18 mouse cellular contexts compared by ENCODE assay signal in the genomic region with DNA sequence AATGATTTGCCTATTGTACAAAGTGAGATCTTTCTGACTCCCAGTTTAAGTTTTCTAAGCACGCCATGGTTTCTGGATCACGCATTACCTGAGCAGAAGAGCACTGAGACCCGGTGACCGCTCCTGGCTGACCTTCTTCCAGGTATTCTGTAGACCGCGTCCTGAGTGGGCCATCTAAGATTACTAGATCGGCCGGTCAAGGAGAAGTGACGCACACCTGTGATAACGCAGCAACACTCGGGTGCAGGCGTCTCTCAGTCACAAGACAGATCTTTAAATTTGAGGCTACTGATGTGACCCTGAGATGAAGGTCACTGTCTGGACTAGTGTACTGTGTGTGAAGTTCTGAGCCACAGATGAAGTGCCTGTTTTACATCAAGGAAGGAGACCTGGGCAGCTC. TPM values are rescaled to one million over a fixed set of nuclear protein-coding genes. Genes with fewer than 3 reads are reported as not detected.
DNase-seq lines count a peak whose midpoint lies in the region; ATAC-seq lines count a peak whose summit lies in the region.
"Had no signal": no experiment of that assay in that cellular context is flagged by ENCODE, and none has a peak within 500 bp of the region (broad histone marks: within the 10 kb centered on the region; RNA-seq: fewer than 3 reads in every experiment).

No protein-coding gene starts in this region.

- no peak overlapping the region for H3K4me2 ChIP-seq in intestine, embryonic 15.5 days (replicated peaks)
- H3K4me2 ChIP-seq: embryonic facial prominence, embryonic 12.5 days; forebrain, embryonic 12.5 days; heart, embryonic 15.5 days; hindbrain, embryonic 15.5 days had no signal

- no peak overlapping the region for H3K4me3 ChIP-seq in intestine, embryonic 15.5 days (replicated peaks)
- H3K4me3 ChIP-seq: embryonic facial prominence, embryonic 12.5 days; forebrain, embryonic 12.5 days; heart, embryonic 10.5 days; heart, embryonic 15.5 days; hindbrain, embryonic 15.5 days had no signal

- H3K36me3 ChIP-seq in intestine, embryonic 15.5 days, result peaks cover 7% of the 10 kb centered on the region; the same call in 1 of the 2 replicates
- H3K36me3 ChIP-seq: heart, embryonic 15.5 days had no signal

- peaks cover 36% of the 10 kb centered on the region for H3K4me1 ChIP-seq in intestine, embryonic 15.5 days (replicated peaks)

- intact Hi-C loops in heart, postnatal 10 days (cut with DNase I), result no loop called here

- H3K27me3 ChIP-seq in intestine, embryonic 15.5 days (replicated peaks), result no peaks in the 10 kb centered on the region
- H3K27me3 ChIP-seq: embryonic facial prominence, embryonic 12.5 days; forebrain, embryonic 12.5 days; heart, embryonic 15.5 days; hindbrain, embryonic 15.5 days had no signal

- ATAC-seq in intestine, embryonic 15.5 days, result no peak
- ATAC-seq: forebrain, embryonic 16.5 days had no signal

- DNase-seq in heart, adult 11 months, result peak; percentile 79
- DNase-seq in heart, postnatal 10 days, result no peak
- peak; percentile 33 for DNase-seq in adrenal gland, adult 8-10 months
- peak; percentile 34 for DNase-seq in adrenal gland, postnatal 14 days
- DNase-seq in T-cell, adult 2 months (ENCODE audit: low spot score), result no peak
- DNase-seq: cerebellum, adult 11-12 months; cerebellum, adult 9-10 months; cerebellum, postnatal 25 days; gastrocnemius, postnatal 36 days; heart, postnatal 36 days; kidney, adult 11 months had no signal

- H3K9ac ChIP-seq in intestine, embryonic 15.5 days, result no peak overlapping the region
- H3K9ac ChIP-seq: embryonic facial prominence, embryonic 12.5 days; forebrain, embryonic 12.5 days; heart, embryonic 15.5 days; hindbrain, embryonic 15.5 days had no signal

- 84% methylated on average over 12 of the region's 12 CpGs for WGBS in intestine, embryonic 15.5 days

- no peaks in the 10 kb centered on the region for H3K9me3 ChIP-seq in intestine, embryonic 15.5 days
- H3K9me3 ChIP-seq: embryonic facial prominence, embryonic 12.5 days; heart, embryonic 10.5 days; heart, embryonic 15.5 days; hindbrain, embryonic 15.5 days had no signal

- no peak overlapping the region for H3K27ac ChIP-seq in intestine, embryonic 15.5 days
- H3K27ac ChIP-seq: embryonic facial prominence, embryonic 12.5 days; forebrain, embryonic 12.5 days; heart, embryonic 10.5 days; hindbrain, embryonic 15.5 days had no signal

RNA-seq across cellular contexts. Expression of gene Cnn3, which starts 15.2 kb away (rescaled TPM):
- 100 to 1,000 TPM; 115 to 117 TPM for total RNA-seq in heart, postnatal 10 days (2021)
- total RNA-seq in adrenal gland, adult 8-10 months (2022), result 100 to 1,000 TPM; 268 to 287 (median 284) TPM
- 267 and 270 TPM in 2 replicates for total RNA-seq in adrenal gland, postnatal 14 days (2021)
- polyA plus RNA-seq in intestine, embryonic 15.5 days (2015; fragmentation: Nextera tagmentation; extraction: Ambion mirVana), result 414 and 470 TPM in 2 replicates

Comparison
In these comparisons a context has a peak if more than half of its experiments do, and no peak if none do; other contexts are left out.
1. DNase-seq: peak in heart, adult 11 months (single experiment), adrenal gland, adult 8-10 months (single experiment) and adrenal gland, postnatal 14 days (single experiment); none in heart, postnatal 10 days (0 of 2) and T-cell, adult 2 months (single experiment).